Mouse (Mus musculus): ENCODE results near the gene Sdhaf2. TPM values are rescaled to one million over a fixed set of nuclear protein-coding genes. Genes with fewer than 3 reads are reported as not detected.
"Not testable (repeated sequence)": the region's sequence is repeated elsewhere in the genome, so short reads cannot be mapped to it uniquely, and the experiment has no call there.

Gene Sdhaf2
- 61.8 and 65.1 TPM in 2 replicates for polyA plus RNA-seq (2012; rRNA removed)

DNA sequence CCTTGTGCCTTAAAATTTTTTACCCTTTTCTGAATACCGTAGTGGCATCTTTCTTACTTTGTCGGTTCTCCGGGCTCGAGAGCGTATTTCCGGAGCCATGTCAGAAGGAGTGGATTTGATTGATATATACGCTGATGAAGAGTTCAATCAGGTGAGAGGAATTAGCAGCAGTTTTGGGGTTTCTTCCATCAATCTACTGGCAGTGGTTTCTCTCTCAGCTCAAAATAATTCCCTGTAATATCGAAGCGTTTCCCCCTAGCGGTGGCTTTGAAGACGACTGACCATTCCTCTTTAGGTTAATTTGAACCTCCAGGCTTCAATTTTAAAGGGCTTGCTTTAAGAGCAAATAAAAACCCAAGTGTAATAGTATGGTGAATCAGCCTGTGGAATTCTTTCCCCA, at the start of gene Sdhaf2:
Sdhaf2 (minus strand) TSS at position 233 of the 400 bp plus-strand sequence.
- peaks cover 5% of the 10 kb centered on the region for H3K4me1 ChIP-seq (ENCODE audit: control insufficient read depth, insufficient read depth, low read length)
- peak within 1 kb of the TSS; percentile 100 for H3K27ac ChIP-seq (ENCODE audit: insufficient read depth, low read length)
- TF ChIP-seq CTCF (IDR thresholded peaks at IDR 0.05; ENCODE audit: extremely low read depth, insufficient read depth, low read length) (peak; percentile 19; the same call in 1 of the 2 replicates), POLR2A (IDR thresholded peaks at IDR 0.05; ENCODE audit: extremely low read depth, insufficient read depth, low read length) (no peak)
- peak within 1 kb of the TSS; percentile 90 for H3K4me3 ChIP-seq (ENCODE audit: insufficient read depth, low read length)

DNA sequence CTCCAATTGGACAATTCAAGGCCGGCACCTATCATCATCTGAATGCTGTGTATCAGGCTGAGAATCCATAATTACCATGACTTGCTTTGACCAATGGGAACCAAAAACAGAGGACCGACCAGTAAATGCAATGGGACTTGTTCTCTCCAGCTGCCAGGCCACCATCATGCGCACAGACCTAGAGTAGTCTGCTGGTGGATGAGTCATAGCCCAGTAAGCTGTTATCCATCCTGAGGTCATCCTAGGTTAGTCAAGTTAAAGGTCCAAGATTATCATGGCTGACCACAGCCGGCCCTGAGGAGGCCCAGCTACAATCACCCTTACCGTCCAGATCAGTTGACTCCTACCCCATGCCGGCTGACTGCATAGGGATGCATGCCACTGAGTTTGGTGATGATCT, 43.7 kb upstream of the Sdhaf2 start:
- H3K4me1 ChIP-seq (ENCODE audit: control insufficient read depth, insufficient read depth, low read length), result no peaks in the 10 kb centered on the region
- TF ChIP-seq CTCF (IDR thresholded peaks at IDR 0.05; ENCODE audit: extremely low read depth, insufficient read depth, low read length) (no peak), POLR2A (IDR thresholded peaks at IDR 0.05; ENCODE audit: extremely low read depth, insufficient read depth, low read length) (no peak)
- no peak overlapping the region for H3K4me3 ChIP-seq (ENCODE audit: insufficient read depth, low read length)
- no peak overlapping the region for H3K27ac ChIP-seq (ENCODE audit: insufficient read depth, low read length)

DNA sequence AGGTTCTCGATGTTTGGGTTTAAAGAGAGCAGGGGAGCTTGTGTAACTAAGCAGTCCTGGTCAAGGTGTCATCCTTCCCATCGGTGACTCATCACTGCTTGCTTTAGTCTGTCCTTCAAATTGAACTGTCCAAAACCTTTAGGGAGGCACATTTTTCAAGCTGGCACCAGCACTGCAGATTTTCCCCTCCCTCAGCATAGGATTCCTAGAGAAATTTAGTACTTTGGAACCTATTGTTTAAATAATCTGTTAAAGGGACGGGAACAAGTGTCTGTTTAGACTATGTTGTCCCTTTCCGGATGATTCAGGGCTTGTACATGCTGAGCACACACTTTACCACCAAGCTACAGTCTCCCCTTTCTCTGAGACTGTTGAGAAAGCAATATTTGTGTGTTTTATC, 39.3 kb upstream of the Sdhaf2 start:
- Histone ChIP-seq H3K4me3 (ENCODE audit: insufficient read depth, low read length) (no peak overlapping the region), H3K27ac (ENCODE audit: insufficient read depth, low read length) (no peak overlapping the region)
- TF ChIP-seq POLR2A (IDR thresholded peaks at IDR 0.05; ENCODE audit: extremely low read depth, insufficient read depth, low read length) (no peak), CTCF (IDR thresholded peaks at IDR 0.05; ENCODE audit: extremely low read depth, insufficient read depth, low read length) (no peak)

DNA sequence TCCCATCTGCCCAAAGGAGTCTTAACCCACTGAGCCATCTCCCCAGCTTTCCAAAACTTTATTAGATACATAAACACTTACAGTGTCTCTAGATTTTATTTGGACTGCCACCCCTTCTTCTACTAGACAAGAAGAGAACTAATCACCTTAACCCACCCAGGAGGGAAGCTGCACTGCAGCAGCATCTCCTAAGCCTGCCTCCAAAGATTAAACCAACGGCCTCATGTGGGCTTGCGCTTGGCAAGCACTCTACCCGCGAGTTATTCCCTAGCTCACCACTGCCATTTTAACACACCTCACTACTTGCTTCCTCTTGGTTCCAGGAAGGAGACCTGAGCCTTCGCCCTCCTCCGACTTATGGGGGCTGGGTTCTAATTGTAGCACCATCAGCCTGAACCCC, 38.3 kb upstream of the Sdhaf2 start:
- no peak overlapping the region for H3K27ac ChIP-seq (ENCODE audit: insufficient read depth, low read length)
- TF ChIP-seq CTCF (IDR thresholded peaks at IDR 0.05; ENCODE audit: extremely low read depth, insufficient read depth, low read length) (no peak), POLR2A (IDR thresholded peaks at IDR 0.05; ENCODE audit: extremely low read depth, insufficient read depth, low read length) (no peak)
- no peaks in the 10 kb centered on the region for H3K4me1 ChIP-seq (ENCODE audit: control insufficient read depth, insufficient read depth, low read length)
- no peak overlapping the region for H3K4me3 ChIP-seq (ENCODE audit: insufficient read depth, low read length)

More for the DNA sequence above, 39.3 kb upstream of the Sdhaf2 start:
- H3K4me1 ChIP-seq (ENCODE audit: control insufficient read depth, insufficient read depth, low read length), result no peaks in the 10 kb centered on the region

DNA sequence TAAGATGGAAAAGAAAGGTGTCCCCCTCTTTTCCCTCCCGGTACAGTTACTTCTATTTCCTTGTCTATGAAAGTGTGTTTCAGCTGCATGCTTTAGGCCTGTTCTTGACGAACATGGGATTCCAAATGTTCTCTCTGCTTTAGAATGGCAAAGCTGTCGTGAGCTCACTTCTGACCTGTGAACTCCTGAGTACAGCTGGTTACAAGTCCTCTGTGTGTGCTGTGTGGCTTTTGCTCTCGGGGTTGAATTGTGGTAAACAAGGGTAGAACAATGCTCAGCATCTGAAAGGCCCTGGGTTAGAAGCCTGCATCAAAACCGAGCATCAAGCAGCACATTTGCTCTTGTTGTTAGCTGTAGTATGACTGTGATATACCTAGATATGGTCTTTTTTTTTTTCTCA, 36.4 kb upstream of the Sdhaf2 start:
- Histone ChIP-seq H3K4me3 (ENCODE audit: insufficient read depth, low read length) (no peak overlapping the region), H3K4me1 (ENCODE audit: control insufficient read depth, insufficient read depth, low read length) (no peaks in the 10 kb centered on the region), H3K27ac (ENCODE audit: insufficient read depth, low read length) (no peak overlapping the region)
- TF ChIP-seq POLR2A (IDR thresholded peaks at IDR 0.05; ENCODE audit: extremely low read depth, insufficient read depth, low read length) (no peak), CTCF (IDR thresholded peaks at IDR 0.05; ENCODE audit: extremely low read depth, insufficient read depth, low read length) (no peak)

DNA sequence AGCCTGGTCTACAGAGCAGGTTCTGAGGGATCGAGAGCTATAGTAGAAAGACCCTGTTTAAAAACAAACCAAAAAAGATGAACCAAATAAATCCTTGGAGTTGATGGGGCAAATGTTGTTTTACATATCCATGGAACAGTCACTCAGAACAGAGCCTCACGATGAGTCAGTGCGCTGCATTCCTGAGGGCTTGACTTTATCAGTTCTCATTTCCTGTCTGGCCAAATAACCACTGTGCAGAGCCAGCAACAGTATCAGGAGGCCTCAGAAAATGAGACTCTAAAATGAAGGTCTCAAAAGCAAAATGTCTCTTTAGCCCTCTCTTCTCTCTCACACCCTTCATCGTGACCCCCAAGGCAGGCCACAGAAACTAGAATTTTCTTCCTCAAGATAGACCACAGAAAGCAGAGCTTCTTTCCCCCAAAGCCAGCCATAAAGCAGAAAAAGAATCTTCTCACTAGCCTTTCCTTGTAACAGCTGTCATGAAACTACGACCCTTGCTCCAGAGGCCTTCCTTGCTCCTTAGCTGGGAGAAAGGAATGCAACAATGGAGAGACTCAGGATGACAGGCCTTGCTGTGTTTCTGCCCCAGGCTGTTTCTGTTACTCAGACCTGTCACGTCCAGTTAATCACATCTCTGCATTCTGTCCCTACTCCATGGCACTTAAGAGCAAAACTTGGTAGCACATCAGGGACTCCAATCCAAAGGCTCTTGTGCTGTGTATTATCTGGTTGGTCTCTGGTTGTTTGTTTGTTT, 35.8 kb upstream of the Sdhaf2 start:
- TF ChIP-seq POLR2A (IDR thresholded peaks at IDR 0.05; ENCODE audit: extremely low read depth, insufficient read depth, low read length), result no peak
- no peak for TF ChIP-seq CTCF (IDR thresholded peaks at IDR 0.05; ENCODE audit: extremely low read depth, insufficient read depth, low read length)
- Histone ChIP-seq H3K4me1 (ENCODE audit: control insufficient read depth, insufficient read depth, low read length) (no peaks in the 10 kb centered on the region), H3K27ac (ENCODE audit: insufficient read depth, low read length) (no peak overlapping the region), H3K4me3 (ENCODE audit: insufficient read depth, low read length) (no peak overlapping the region)

DNA sequence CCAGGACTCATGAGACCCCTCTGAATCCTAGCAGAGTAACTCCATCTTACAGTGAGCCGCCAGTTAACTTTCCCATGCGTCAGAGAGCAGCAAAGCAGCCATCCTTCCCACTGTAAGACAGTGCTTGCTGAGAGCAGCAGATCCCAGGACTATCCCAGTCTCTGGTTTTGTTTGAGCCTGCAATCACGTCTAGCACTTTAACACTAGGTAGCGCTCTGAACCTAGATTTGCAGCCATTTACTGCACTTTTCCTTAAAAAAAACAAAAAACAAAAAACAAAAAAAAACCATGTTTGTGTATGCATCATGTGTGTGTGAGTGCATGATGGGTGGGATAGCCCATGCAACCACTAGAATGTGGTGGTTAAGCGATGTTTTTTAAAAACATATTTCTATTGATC, 34.2 kb upstream of the Sdhaf2 start:
- Histone ChIP-seq H3K4me3 (ENCODE audit: insufficient read depth, low read length) (no peak overlapping the region), H3K4me1 (ENCODE audit: control insufficient read depth, insufficient read depth, low read length) (no peaks in the 10 kb centered on the region), H3K27ac (ENCODE audit: insufficient read depth, low read length) (no peak overlapping the region)
- no peak for TF ChIP-seq CTCF (IDR thresholded peaks at IDR 0.05; ENCODE audit: extremely low read depth, insufficient read depth, low read length)
- TF ChIP-seq POLR2A (IDR thresholded peaks at IDR 0.05; ENCODE audit: extremely low read depth, insufficient read depth, low read length), result no peak

DNA sequence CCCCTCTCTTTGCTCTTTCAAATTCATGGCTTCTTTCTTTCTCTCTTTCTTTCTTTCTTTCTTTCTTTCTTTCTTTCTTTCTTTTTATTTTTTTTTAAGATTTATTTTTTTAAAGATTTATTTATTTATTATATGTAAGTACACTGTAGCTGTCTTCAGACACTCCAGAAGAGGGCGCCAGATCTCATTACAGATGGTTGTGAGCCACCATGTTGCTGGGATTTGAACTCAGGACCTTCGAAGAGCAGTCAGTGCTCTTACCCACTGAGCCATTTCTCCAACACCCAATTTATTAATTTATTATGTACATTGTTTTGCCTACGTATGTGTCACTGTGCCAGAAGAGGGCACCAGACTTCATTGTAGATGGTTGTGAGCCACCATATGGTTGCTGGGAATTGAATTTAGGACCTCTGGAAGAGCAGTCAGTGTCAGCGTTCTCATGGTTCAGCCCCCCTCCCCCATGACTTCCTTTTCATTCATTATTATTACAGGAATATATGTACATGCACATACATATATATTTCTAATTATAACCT, 32.0 kb upstream of the Sdhaf2 start:
- H3K4me1 ChIP-seq (ENCODE audit: control insufficient read depth, insufficient read depth, low read length); H3K27ac ChIP-seq (ENCODE audit: insufficient read depth, low read length); H3K4me3 ChIP-seq (ENCODE audit: insufficient read depth, low read length): not testable (repeated sequence)

DNA sequence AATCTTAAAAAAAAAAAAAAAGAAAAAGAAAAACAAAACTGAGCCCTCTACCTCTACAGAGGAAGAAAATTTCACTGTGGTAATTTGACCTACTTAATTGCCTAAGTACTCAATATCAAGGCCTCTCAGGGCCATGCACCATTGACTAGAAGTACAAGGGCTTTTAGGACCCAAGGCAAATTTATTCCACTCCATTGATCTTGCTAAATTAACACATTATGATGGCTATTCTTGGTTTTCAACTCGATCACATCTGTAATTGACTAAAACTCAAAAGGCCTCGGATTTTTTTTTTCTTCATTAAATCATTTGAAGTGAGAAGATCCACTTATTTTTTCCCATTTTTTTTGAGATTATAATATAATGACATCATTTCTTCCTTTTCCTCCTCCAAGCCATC, 31.5 kb upstream of the Sdhaf2 start:
- TF ChIP-seq POLR2A (IDR thresholded peaks at IDR 0.05; ENCODE audit: extremely low read depth, insufficient read depth, low read length) (no peak), CTCF (IDR thresholded peaks at IDR 0.05; ENCODE audit: extremely low read depth, insufficient read depth, low read length) (no peak)

DNA sequence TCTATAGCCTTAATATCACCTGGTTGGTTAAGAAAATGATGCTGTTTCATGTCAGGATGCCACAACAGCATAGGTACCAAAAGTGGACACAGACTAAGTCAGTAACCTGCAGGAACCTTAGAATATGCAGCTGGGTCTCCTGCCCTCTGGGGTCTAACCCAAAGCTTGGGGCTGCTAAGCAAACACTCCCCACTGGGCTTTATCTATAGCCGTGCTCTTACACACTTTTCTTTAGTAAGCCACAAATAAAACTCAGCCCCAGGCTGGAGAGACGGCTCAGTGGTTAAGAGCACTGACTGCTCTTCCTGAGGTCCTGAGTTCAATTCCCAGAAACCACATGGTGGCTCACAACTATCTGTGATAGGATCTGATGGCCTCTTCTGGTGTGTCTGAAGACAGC, 31.1 kb upstream of the Sdhaf2 start:
- H3K4me3 ChIP-seq (ENCODE audit: insufficient read depth, low read length), result no peak overlapping the region
- H3K4me1 ChIP-seq (ENCODE audit: control insufficient read depth, insufficient read depth, low read length), result no peaks in the 10 kb centered on the region; the same call in 1 of the 2 replicates
- no peak overlapping the region for H3K27ac ChIP-seq (ENCODE audit: insufficient read depth, low read length)
- no peak for TF ChIP-seq CTCF (IDR thresholded peaks at IDR 0.05; ENCODE audit: extremely low read depth, insufficient read depth, low read length)
- TF ChIP-seq POLR2A (IDR thresholded peaks at IDR 0.05; ENCODE audit: extremely low read depth, insufficient read depth, low read length), result no peak

More for the DNA sequence above, 31.5 kb upstream of the Sdhaf2 start:
- H3K27ac ChIP-seq (ENCODE audit: insufficient read depth, low read length), result no peak overlapping the region
- no peaks in the 10 kb centered on the region; the same call in 1 of the 2 replicates for H3K4me1 ChIP-seq (ENCODE audit: control insufficient read depth, insufficient read depth, low read length)
- no peak overlapping the region for H3K4me3 ChIP-seq (ENCODE audit: insufficient read depth, low read length)
